Mouse (Mus musculus) right cerebral cortex, postnatal 10 days (tissue): ENCODE measurements around the gene A830018L16Rik.
"Not testable (repeated sequence)": the region's sequence is repeated elsewhere in the genome, so short reads cannot be mapped to it uniquely, and the experiment has no call there.

Source experiments
- DNase-seq, 2 experiments: peaks; one replicate each; pipeline ENCODE4 v3.0.0; 2021; ENCODE audit warnings: low spot score in 2 of 2

Gene A830018L16Rik

DNA sequence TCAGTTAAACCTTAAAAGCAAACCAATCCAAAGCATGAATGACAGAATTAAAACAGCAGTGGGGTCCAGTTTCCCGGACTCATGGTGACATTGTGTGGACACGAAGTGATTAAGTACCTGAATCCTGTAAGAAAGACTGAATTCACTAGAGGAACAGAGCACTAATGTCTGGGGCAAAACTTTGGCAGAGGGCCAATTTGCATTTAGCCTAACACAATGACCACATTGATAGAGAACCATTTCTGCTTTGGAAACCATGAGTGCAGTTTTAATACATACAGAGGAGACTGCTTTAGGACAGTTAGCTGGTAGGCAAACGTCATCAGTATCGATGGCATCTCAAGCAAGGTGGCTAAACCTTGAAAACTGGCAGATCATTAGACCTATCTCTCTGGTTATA lies 586.7 kb downstream of the A830018L16Rik start:
- peak; percentile 35 to 37 for DNase-seq

DNA sequence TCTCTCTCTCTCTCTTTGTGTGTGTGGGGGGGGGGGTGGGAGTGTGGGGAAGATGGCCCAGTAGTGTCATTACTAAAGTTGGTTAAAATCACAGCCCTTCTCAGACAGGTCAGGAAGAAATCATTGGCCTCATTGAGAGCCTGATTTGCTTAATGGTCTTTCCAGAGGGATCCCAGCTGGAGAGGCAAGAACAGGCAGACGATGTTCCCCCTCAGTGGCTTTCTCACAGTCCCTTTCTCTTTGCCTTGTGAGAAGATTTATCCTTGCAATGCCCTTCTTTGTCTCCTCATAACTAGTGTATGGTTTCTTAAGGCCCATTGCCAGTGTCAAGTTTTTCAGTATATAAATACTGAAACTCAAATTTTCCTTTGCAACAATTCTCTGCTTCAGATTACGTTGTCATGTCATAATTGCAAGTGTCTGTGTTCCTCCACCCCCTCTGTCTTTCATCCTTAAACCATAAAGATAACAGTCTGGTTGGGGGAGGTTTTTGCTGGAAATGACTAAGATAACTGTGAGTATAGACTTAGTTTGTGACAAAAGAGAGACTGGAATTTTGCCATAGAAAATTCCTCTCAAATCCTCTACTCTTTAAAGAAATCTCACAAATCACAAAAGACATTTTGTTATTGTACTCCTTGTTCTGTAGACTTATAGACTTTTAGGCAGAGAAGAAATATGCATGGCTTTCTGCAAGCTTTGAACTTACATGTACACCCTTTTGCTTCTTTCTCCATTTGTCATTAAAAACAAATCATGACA lies 595.1 kb downstream of the A830018L16Rik start:
- DNase-seq: no peak

- no peak for DNase-seq
These were observed 595.6 kb downstream of the A830018L16Rik start for GRCm38 (mm10) chr1:12009551-12009846.

DNA sequence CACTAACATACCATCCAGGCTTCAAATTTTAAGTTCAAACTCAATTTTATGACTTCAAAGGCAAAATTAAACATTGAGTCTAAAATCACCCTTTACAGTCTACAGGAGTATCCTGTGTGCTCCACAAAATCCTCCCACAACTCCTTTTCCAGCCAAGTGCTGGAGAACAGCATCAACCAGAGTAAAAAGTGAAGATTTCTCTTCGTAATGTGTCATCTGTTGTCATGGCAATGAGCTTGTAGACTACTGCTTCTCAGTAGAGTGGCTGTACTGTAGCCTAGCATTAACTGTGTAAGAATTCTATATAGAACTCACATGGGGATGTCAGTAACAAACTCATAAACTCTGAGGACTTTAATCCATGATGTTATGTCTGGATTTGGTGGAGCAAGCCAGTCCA lies 596.7 kb downstream of the A830018L16Rik start:
- peak; percentile 33 to 65 for DNase-seq

GRCm38 (mm10) chr1:12020646-12021045 lies 606.7 kb downstream of the A830018L16Rik start:
- not testable (repeated sequence) for DNase-seq
